Mouse (Mus musculus) right cerebral cortex, postnatal 14 days (tissue): ENCODE data around the gene Rsph1.

Experiments
- DNase-seq: peaks from one replicate; pipeline ENCODE4 v3.0.0; 2022

Gene Rsph1

DNA sequence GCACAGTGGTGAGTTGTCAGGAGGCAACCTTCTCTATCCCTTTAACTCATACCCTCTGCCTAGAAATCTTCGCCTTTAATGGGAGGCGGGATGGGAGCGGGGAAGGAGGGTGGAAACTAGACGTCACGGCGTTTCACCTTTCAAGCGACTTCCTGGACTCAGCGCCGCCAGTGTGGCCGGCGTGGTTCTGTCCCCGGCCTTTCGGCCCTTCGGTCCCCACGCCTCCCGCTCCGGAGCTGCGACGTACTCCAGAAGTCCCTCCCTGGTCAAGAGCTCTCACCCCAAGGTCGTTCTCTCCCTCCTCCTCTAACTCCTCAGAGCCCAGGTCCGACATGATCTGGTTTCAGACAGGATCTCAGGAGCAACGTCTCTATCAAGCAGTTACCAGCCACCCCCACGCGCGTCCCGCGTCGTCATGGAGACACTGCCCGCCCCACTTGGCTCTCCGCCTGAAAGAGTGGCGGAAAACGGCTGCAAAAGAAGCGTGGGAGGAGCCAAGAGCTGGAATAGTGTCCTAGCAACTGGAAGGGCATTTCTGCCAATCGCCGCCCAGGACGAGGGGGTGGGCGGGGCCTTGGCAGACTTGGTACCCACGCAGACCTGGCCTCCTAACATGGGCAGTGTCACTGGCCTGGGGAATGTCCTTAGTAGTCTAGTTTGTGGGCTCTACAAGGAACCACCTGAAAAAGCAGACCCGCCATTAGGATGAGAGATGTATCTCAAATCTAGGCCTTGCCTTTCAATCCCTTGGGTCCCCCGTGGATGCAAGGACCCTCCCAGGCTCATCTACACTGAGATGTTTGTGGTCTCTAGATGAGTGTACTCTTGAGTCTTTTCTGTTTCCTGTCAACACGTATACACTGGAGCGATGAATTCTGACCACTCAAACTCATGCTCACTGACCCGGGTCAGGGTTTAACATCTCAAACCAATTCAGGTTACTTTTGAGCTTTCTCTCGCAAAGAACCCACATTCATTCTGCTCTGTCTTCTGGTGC, at the start of gene Rsph1:
TSS of gene Rsph1 (minus strand) at position 462 of the 997 bp plus-strand sequence.
- peak; percentile 100 for DNase-seq

DNA sequence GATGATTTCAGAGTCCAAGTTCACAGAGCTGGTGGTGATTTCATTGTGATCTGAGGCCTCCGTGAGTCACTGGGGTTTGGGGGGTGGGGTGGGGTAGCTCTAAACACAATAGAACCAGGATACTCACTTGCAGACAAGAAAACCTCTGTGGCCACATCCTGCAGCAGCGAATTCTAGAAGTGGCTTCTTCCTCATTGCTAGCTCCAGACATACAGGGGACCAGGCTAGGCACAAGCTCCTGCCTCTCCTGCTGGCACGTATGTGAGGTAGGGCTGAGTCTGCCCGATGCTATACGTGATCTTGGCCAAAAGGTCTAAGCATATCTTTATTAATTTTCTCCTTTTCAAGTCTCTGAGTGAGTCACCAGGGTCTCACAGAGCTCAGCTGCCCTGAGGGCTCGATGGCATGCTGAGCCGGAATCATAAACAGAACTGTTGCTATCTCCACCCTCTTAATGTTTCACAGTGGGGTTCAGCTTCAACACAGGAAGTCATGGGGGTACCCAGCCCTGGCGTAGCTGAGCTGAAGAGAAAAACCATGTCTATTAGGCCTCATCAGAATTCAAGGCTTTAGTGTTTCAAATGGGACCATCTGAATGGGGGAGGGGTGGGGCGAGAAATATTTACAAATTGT, 49.2 kb upstream of the Rsph1 start:
- no peak for DNase-seq

DNA sequence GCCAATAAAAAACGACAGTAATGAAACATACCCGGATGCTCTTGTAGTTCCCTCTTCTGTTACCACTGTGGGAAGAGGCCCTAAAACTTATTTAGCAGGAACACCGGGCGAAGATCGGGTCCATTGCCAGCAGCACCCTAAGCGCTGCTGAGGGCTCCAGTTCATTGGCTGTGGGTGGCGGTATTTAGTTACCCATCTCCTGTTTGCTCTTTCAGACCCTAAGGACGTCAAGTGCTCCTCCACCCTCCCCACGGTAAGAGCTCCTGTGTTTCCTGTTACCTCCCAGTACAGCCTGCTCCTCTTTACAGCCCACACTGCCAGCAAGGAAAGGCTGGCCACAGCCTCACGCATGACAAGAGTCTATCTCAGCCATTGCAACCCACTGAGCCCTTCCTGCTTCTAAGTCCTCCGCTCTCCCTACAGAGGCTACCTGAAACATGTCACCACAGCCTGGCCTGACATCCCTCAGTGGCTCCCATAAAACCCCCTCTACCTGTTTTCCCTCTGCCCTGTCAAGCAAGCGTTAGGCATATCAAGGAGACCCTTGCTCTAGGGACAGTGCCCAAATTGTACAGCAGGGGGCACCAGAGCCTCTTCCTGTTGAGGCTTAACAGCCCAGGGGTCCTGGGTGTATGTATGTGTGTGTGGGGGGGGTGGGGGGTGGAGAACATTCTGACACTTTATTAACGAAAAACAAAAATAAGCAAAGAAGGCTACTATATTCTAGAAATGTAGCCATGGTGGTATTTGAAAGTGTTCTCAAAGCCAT, 48.5 kb upstream of the Rsph1 start:
- DNase-seq, result peak; percentile 63

DNA sequence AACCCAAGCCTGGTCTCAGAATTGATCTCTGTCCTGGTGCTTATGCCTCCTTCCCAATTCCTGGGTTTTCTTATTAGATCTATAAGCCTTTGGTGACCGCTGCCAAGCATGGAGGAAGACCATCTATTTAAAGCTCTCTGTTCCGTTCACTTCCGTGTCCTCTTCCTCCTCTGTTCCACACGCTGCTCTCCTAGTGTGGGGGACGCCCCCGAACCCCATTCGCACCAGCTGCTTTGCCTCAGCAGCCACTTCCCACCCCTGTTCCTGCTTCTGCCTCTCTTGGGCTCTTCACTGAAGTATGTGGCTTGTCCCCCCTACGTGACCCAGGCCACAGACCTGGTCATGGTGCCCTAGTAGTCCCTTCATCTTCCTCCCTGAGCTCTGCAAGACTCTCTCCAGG, 47.0 kb upstream of the Rsph1 start:
- DNase-seq, result no peak

- DNase-seq, result no peak
These were observed 46.2 kb upstream of the Rsph1 start for GRCm38 (mm10) chr17:31323379-31323778.

- no peak for DNase-seq
These were observed 45.3 kb upstream of the Rsph1 start for GRCm38 (mm10) chr17:31322446-31322845.

DNA sequence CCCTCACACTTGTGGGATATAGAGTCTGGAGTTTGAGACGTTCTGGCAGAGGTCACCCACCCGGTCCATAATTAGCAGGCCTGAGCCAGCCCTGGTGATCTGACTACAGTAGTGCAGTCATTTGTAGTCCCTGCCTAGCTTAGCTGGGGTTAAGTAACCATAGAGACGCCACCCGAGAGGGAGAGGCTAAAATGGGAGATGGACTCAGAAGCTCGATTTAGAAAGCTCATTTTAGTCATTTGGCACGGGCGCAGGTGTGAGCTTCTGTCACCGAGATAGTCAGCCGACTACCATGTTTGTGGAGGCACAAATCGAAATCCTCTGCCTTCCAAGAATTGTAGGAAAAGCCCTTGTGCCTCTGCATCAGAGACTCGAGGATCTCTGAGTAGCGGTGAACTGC, 44.2 kb upstream of the Rsph1 start:
- peak; percentile 75 for DNase-seq

GRCm38 (mm10) chr17:31318906-31319767, 42.0 kb upstream of the Rsph1 start:
- DNase-seq, result no peak

DNA sequence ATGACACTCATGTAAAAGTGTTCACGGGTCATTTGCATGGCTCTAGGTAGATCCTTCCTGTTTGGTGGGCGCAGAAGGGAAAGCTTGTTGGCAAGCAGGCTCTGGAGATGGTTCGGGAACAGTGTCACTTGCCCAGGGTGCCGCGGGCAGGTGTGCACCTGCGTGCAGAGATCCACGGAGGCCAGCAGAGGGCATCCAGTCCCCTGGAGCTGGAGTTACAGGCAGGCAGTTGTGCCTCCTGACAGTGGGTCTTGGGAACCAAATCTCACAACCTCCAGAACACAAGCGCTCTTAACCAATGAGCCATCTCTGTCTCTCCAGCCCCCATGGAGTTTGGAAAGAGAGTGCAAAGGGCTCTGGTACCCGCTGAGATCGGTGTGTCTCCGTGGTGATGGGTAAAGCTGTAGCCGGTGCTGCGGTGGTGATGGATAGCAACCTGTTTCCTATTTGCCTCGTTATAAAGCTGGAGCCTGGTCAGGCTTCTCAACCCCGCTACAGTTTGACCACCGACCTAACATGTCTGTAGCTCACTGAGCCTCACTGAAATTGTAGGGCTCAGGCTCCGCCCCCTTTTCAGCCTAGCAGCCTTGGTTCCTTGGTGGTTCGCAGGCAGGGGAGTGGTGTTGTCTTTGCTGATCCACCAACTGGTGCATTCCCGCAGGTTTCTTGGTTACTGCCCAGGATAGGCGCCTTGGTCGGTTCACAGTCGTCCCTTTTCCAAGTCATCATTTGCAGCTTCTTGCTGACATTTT, 40.5 kb upstream of the Rsph1 start:
- no peak for DNase-seq

GRCm38 (mm10) chr17:31316998-31317397, 39.8 kb upstream of the Rsph1 start:
- DNase-seq, result no peak

DNA sequence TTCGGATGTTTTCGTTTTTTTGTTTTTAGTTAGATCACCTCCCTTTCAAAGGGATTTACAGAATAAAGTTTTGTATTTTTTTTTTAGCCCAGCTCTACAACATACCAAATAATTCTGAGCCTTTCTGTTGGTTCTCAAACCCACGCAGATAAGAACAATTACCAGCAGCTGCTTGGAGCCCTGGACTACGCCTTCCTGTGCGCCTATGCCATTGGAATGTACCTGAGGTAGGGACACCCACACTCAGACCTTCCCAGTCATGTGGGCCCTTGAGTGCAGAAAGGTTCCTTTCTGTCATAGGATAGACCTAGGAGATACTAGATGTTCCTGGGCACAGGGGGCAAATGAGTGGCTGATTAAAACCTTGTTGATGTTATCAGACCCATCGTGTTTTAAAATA, 38.8 kb upstream of the Rsph1 start:
- no peak for DNase-seq

GRCm38 (mm10) chr17:31315046-31315792, 38.0 kb upstream of the Rsph1 start:
- DNase-seq, result no peak

- no peak for DNase-seq
These were observed 35.5 kb upstream of the Rsph1 start for GRCm38 (mm10) chr17:31312648-31313047.

DNA sequence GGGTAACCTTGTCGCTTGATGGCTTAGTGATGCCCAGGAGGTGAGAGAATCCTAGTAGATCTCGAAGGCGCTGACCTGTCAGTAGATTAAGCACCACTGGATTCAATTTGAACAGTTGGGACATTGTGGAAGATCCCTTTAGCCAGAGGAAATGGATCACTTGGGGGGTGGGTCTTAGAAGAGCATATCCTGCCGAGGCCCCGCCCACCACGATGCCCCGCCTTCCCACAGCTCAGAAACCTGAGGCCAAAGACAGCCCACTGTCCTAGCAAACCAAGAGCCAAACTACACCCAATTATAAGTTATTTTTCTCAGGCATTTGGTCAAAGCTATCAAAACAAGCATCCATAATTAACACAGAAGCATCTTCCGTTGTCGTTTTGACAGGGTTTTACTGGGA, 33.9 kb upstream of the Rsph1 start:
- DNase-seq, result no peak

DNA sequence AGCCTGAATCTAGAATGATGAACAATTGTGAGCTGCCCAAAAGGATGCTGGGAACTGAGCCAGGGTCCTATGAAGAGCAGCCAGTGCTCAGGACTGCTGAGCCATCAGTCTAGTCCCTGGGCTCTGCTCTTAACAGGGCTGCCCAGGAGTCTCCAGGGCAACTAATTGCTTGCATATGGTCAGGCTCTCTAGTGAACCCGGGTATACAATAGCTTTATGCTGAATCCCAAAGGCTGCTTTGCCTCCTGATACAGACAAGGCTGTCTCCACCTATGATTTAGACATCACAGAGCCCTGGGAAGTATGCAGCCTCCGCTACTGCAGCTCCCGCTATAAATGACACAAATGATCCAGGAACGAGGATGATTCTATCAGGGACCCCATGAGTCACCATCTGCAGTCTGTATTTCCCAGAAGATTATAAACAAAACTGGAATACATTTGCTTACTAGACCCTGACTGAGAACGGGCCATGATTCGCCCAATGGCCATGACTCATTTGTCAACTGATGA, 32.2 kb upstream of the Rsph1 start:
- no peak for DNase-seq

DNA sequence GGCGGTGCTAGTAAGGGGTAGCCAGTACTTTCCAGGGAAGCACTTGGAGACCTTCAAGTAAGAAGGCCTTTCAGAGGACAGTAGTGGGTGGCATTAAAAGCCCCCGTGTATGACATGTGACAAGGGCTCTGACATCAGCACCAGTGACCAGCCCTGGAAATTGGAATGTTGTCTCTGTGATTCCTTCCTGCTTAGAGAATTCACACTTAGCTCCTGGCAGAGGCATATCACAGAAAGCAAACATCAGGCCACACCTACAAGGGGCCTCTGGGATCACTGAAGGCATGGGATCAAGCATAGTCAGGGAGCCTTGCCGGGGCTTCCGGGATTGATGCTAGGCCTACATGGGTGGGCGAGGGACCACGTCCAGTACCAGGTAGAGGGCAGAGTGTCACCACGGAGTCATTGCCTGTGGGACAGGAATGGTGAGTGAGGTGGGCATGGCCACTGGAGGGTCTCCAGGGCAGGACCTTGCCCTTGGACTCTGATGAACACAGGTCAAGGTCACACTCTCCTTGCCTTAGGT, 31.2 kb upstream of the Rsph1 start:
- no peak for DNase-seq

- no peak for DNase-seq
These were observed 30.6 kb upstream of the Rsph1 start for GRCm38 (mm10) chr17:31307756-31308155.

GRCm38 (mm10) chr17:31305776-31306120, 28.6 kb upstream of the Rsph1 start:
- no peak for DNase-seq

- DNase-seq, result no peak
These were observed 28.0 kb upstream of the Rsph1 start for GRCm38 (mm10) chr17:31304895-31305775.
